Mouse (Mus musculus): ENCODE results near the gene Arhgef15.

DNA sequence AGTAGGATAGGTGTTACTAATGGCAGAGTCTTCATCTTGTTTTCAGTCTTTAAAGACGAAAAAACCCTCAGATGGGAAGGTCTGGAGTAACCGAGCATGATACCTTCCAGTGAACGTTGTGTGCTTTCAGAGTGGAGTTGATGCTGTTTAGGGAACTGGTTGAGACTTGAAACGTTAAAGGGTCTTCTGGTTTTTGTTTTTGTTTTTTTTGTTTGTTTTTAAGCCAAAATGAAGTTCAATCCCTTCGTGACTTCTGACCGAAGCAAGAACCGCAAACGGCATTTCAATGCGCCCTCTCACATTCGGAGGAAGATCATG, 55.3 kb downstream of the Arhgef15 start:
- TF ChIP-seq CTCF (IDR thresholded peaks at IDR 0.05; ENCODE audit: low read depth, low read length): no peak
- TF ChIP-seq POLR2A (IDR thresholded peaks at IDR 0.05; ENCODE audit: insufficient read depth, low read length): no peak
- no peak for TF ChIP-seq EP300 (IDR thresholded peaks at IDR 0.05; ENCODE audit: insufficient read depth, low read depth, low read length)

Data from ES-Bruce4 (cell line).